Mouse (Mus musculus) liver, adult 2 months (tissue): Measurements from ENCODE around the gene Mtm1. TPM values are rescaled to one million over a fixed set of nuclear protein-coding genes. Genes with fewer than 3 reads are reported as not detected.
A peak's percentile ranks its signal among the peaks of the same experiment; 100 is the strongest.

Source experiments
- DNase-seq: peaks from one replicate; pipeline ENCODE4 v3.0.0-alpha.2; 2011; ENCODE audit warnings: low read depth, low spot score; ENCODE audit errors: extremely low read depth
- H3K27ac ChIP-seq: fragments of 200-500 bp; replicated peaks from 2 replicates; pipeline ENCODE4 v1.5.1; 2012; ENCODE audit warnings: low read depth, mild to moderate bottlenecking, control low read depth, inconsistent platforms, low read length; ENCODE audit not compliant: insufficient read depth
- H3K27me3 ChIP-seq: fragments of 200-500 bp; 2 replicates; pipeline ENCODE4 v1.6.1; 2012; ENCODE audit warnings: mild to moderate bottlenecking, moderate library complexity, low read length, inconsistent platforms; ENCODE audit not compliant: control insufficient read depth, insufficient read depth
- H3K36me3 ChIP-seq: fragments of 200-500 bp; 2 replicates; pipeline ENCODE4 v1.6.1; 2012; ENCODE audit warnings: low read length, inconsistent platforms; ENCODE audit not compliant: control insufficient read depth, insufficient read depth
- H3K4me1 ChIP-seq: fragments of 200-500 bp; 2 replicates; pipeline ENCODE4 v1.6.1; 2011; ENCODE audit warnings: low read length; ENCODE audit not compliant: control insufficient read depth, insufficient read depth
- H3K4me3 ChIP-seq: fragments of 200-500 bp; 2 replicates; pipeline ENCODE4 v1.5.1; 2011; ENCODE audit warnings: low read depth, mild to moderate bottlenecking, control low read depth, low read length, moderate library complexity; ENCODE audit not compliant: insufficient read depth
- H3K79me2 ChIP-seq: fragments of 200-500 bp; 2 replicates; pipeline ENCODE4 v1.6.1; 2012; ENCODE audit warnings: inconsistent platforms, mild to moderate bottlenecking, low read length, moderate library complexity; ENCODE audit not compliant: control insufficient read depth, insufficient read depth
- H3K9ac ChIP-seq: fragments of 200-500 bp; 2 replicates; pipeline ENCODE4 v1.6.1; 2012; ENCODE audit warnings: low read depth, mild to moderate bottlenecking, control low read depth, inconsistent platforms, low read length
- CTCF ChIP-seq: fragments of 200-500 bp; IDR thresholded peaks from 2 replicates; pipeline ENCODE4 v1.5.1; 2011; ENCODE audit warnings: low read depth, low read length, control low read depth
- POLR2A ChIP-seq: fragments of 200-500 bp; IDR thresholded peaks from 2 replicates; pipeline ENCODE4 v1.6.1; 2011; ENCODE audit warnings: low read length, control low read depth; ENCODE audit not compliant: insufficient read depth; ENCODE audit errors: extremely low read depth
- WGBS: fragments of 180-500 bp; shearing (Covaris S2); methylation state at CpG from one replicate; pipeline ENCODE4 v1.1.7; 2018; 5-methylcytosine and 5-hydroxymethylcytosine counted together
- polyA plus RNA-seq: library from polyadenylated mRNA; depleted of rRNA; stranded (reverse); fragments of >200 nt; gene quantifications from 2 replicates; pipeline ENCODE4 v1.2.3, GENCODE M21; 2012
- total RNA-seq: library from RNA; depleted of rRNA; stranded (reverse); fragments of >200 nt; gene quantifications from 2 replicates; pipeline ENCODE4 v1.2.3, GENCODE M21; 2014

Gene Mtm1
- total and polyA plus RNA-seq, 2 experiments, result 2.4 to 18.6 TPM

DNA sequence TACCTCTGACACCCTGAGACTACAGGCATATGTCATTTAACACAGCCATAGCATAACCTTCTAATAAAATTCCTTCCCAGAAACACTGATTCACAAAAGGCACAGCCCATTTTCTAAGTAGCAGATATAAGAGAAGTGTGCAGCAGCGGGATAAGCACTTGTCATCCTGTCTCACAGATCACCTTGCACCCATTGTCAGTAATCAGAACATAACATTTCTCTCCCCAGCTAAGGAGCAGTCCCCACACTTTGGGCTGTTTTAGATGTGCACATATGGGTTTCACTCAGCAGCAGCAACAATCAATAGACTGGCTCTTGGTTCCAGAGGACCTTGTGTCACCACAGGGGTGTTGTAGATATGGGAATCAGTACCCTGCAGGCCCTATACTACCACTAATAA lies 45.9 kb downstream of the Mtm1 start:
- Histone ChIP-seq H3K9ac (no peak overlapping the region), H3K4me1 (no peaks in the 10 kb centered on the region), H3K27ac (no peak overlapping the region), H3K36me3 (peaks cover 6% of the 10 kb centered on the region; the same call in 1 of the 2 replicates), H3K4me3 (no peak overlapping the region), H3K79me2 (no peaks in the 10 kb centered on the region), H3K27me3 (no peaks in the 10 kb centered on the region)
- WGBS, result 100% methylated on average over 1 of the region's 1 CpGs
- no peak for DNase-seq
- TF ChIP-seq POLR2A (no peak), CTCF (no peak)

DNA sequence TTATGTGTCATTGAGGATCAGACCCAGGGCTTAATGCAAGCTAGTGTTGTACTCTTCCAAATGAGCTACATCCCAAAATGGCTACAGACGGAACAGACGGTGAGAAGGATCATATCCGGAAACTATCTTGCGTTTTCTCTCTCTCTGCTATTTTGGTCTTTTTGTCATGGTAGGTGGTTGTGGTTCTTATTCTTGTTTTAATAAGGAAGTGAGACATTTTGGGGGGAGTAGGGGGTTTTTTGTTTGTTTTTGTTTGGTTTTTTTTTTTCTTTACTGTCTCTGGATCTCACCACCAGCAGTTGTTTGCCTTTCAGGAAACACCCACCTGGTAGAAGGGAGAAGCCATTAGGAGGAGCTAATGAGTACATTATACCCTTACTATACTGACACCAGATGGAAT lies 50.3 kb downstream of the Mtm1 start:
- H3K27me3 ChIP-seq, result no peaks in the 10 kb centered on the region
- H3K79me2 ChIP-seq, result no peaks in the 10 kb centered on the region
- 98% methylated on average over 4 of the region's 4 CpGs for WGBS
- TF ChIP-seq CTCF (no peak), POLR2A (no peak)
- H3K36me3 ChIP-seq, result peaks cover 6% of the 10 kb centered on the region; the same call in 1 of the 2 replicates
- H3K9ac ChIP-seq, result no peak overlapping the region
- DNase-seq, result no peak
- H3K27ac ChIP-seq, result no peak overlapping the region
- no peak overlapping the region for H3K4me3 ChIP-seq
- no peaks in the 10 kb centered on the region for H3K4me1 ChIP-seq

DNA sequence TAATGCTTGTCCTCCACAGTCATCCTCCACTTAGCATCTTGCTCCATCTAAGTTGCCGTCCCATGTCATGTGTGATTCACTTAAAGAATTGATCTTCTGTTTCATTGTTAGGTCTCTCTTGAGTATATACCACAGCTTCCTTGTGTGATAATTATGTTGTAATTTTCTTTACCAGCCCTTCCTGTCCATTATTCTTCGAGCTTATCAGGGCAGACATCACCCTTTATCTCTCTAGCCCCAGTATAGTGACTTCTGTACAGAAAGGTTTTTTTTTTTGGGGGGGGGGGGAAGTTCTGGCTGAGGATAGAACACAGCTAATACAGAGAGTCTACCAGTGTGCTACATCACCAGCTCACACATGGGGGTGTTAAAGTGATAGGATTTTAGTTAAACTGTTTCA lies 53.7 kb downstream of the Mtm1 start:
- H3K79me2 ChIP-seq, result no peaks in the 10 kb centered on the region

DNA sequence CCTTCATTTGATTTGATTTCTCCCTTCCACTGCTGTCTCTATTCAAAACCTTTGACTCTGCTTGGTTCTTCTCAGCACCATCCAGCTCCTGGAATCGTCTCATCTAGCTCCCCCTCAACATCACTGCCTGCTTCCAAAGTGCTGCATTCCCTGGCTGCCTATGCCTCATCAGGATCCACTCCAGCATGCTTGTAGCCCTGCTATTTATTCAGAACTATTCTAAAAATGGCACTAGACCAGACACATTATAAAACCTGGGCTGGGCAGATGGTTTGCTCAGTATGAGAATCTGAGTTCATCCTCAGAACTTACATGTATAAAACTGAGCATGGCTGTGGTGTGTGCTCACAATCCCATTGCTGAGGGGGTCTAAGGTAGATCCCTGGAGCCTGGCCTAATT lies 58.4 kb downstream of the Mtm1 start:
- no peaks in the 10 kb centered on the region for H3K27me3 ChIP-seq
- WGBS, result 74% methylated on average over 1 of the region's 1 CpGs

More for the DNA sequence above, 53.7 kb downstream of the Mtm1 start:
- Histone ChIP-seq H3K4me3 (no peak overlapping the region), H3K27ac (no peak overlapping the region), H3K9ac (no peak overlapping the region), H3K4me1 (no peaks in the 10 kb centered on the region), H3K36me3 (peaks cover 4% of the 10 kb centered on the region; the same call in 1 of the 2 replicates), H3K27me3 (no peaks in the 10 kb centered on the region)
- no peak for DNase-seq
- WGBS, result 67% methylated on average over 2 of the region's 2 CpGs
- TF ChIP-seq POLR2A, result no peak
- no peak for TF ChIP-seq CTCF

DNA sequence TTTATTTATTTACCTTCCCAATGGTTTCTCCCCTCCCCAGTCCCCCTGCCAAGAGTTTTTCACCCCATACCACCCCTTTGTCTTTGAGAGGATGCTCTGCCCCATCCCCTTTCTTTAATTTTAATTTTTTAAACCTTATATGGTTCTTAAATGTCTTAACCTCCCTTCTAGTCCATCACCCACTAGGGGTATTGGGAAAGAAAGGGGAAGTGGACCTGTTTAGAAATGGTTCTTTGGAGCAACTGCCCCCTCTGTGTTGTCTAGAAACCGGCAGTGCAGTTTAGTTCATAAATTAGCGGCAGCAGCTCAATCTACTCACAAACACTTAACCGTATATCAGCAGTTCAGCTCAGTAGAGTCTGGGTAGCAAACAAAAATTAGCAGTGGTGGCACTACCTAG lies 63.6 kb downstream of the Mtm1 start:
- Histone ChIP-seq H3K27me3 (no peaks in the 10 kb centered on the region), H3K4me3 (no peak overlapping the region), H3K36me3 (no peaks in the 10 kb centered on the region), H3K4me1 (no peaks in the 10 kb centered on the region), H3K79me2 (no peaks in the 10 kb centered on the region), H3K27ac (no peak overlapping the region), H3K9ac (no peak overlapping the region)
- WGBS, result 100% methylated on average over 3 of the region's 3 CpGs
- DNase-seq, result no peak
- TF ChIP-seq POLR2A (no peak), CTCF (no peak)

More for the DNA sequence above, 58.4 kb downstream of the Mtm1 start:
- Histone ChIP-seq H3K27ac (no peak overlapping the region), H3K4me3 (no peak overlapping the region), H3K4me1 (no peaks in the 10 kb centered on the region), H3K9ac (no peak overlapping the region), H3K79me2 (no peaks in the 10 kb centered on the region), H3K36me3 (no peaks in the 10 kb centered on the region)
- no peak for TF ChIP-seq POLR2A
- TF ChIP-seq CTCF, result no peak
- DNase-seq, result no peak

DNA sequence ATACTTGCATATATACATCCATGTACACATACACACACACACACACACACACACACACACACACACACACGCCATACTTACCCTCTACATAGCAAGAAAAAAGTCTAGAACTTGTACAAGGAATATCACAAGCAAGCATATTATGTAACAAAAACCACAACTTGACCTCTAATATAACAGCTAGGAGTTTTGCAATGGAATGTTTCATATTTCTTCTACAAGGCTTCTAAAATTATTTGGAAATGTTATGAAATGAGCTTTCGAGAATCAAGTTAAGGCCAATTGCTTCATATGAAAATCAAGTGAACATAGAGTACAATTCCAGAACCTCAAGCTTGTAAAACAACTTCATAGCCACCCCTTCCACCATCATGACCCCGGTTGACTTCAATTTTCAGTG lies 74.9 kb downstream of the Mtm1 start:
- Histone ChIP-seq H3K27ac (no peak overlapping the region), H3K4me3 (no peak overlapping the region), H3K4me1 (peaks cover 3% of the 10 kb centered on the region; the same call in 1 of the 2 replicates), H3K27me3 (no peaks in the 10 kb centered on the region), H3K79me2 (no peaks in the 10 kb centered on the region), H3K36me3 (peaks cover 2% of the 10 kb centered on the region; the same call in 1 of the 2 replicates), H3K9ac (no peak overlapping the region)
- WGBS, result 91% methylated on average over 3 of the region's 3 CpGs
- TF ChIP-seq POLR2A (no peak), CTCF (no peak)
- peak; percentile 33 for DNase-seq
